ENCODE assay signal across 11 mouse cellular contexts in the genomic region with DNA sequence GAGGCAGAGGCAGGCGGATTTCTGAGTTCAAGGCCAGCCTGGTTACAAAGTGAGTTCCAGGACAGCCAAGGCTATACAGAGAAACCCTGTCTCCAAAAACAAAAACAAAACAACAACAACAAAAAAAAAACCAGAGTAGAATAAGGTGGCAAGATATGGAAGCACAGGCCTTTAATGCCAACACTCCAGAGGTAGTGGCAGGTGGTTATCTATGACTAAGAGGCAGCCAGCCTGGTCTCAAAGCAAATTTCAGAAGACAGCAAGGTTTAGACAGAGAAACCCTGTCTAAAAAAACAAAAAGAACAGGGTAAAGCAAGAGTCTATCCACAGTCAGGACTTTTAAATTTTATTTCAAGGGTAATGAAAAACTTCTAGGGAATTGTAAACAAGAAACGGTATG. TPM values are rescaled to one million over a fixed set of nuclear protein-coding genes. Genes with fewer than 3 reads are reported as not detected.
DNase-seq lines count a peak whose midpoint lies in the region; ATAC-seq and TF ChIP-seq lines count a peak whose summit lies in the region.
"Had no signal": no experiment of that assay in that cellular context is flagged by ENCODE, and none has a peak within 500 bp of the region (broad histone marks: within the 10 kb centered on the region; RNA-seq: fewer than 3 reads in every experiment).

No protein-coding gene starts in this region.

- no peak overlapping the region for H3K4me3 ChIP-seq in heart, embryonic 11.5 days (ENCODE audit: low read depth, low read length)
- H3K4me3 ChIP-seq in stomach, embryonic 14.5 days (ENCODE audit: low read depth, low read length), result peak overlapping the region; percentile 73
- H3K4me3 ChIP-seq in stomach, postnatal 0 days (ENCODE audit: low read depth, low read length), result no peak overlapping the region; the same call in 1 of the 2 replicates
- H3K4me3 ChIP-seq in liver, embryonic 16.5 days (ENCODE audit: low read depth, low read length), result no peak overlapping the region

- no peaks in the 10 kb centered on the region for H3K27me3 ChIP-seq in heart, embryonic 11.5 days (ENCODE audit: control insufficient read depth, insufficient read depth, low read length)
- no peaks in the 10 kb centered on the region for H3K27me3 ChIP-seq in stomach, embryonic 14.5 days (ENCODE audit: control insufficient read depth, insufficient read depth, low read length)
- no peaks in the 10 kb centered on the region for H3K27me3 ChIP-seq in stomach, postnatal 0 days (ENCODE audit: control insufficient read depth, insufficient read depth, low read length)
- H3K27me3 ChIP-seq in liver, embryonic 16.5 days (ENCODE audit: control insufficient read depth, insufficient read depth, low read depth, low read length), result no peaks in the 10 kb centered on the region

- H3K4me2 ChIP-seq in heart, embryonic 11.5 days, result peak overlapping the region; percentile 93; the same call in 1 of the 2 replicates
- 0 out of 2 replicates have a peak overlapping the region, but pooled peaks have one; percentile 84 for H3K4me2 ChIP-seq in stomach, embryonic 14.5 days (replicated peaks; ENCODE audit: low read depth, low read length)
- no peak overlapping the region; the same call in 1 of the 2 replicates for H3K4me2 ChIP-seq in stomach, postnatal 0 days (replicated peaks; ENCODE audit: low read depth)
- H3K4me2 ChIP-seq in liver, embryonic 16.5 days (ENCODE audit: low read depth, low read length), result no peak overlapping the region

- H3K36me3 ChIP-seq in heart, embryonic 11.5 days (ENCODE audit: control insufficient read depth, insufficient read depth, low read length), result peaks cover 9% of the 10 kb centered on the region
- peaks cover 28% of the 10 kb centered on the region for H3K36me3 ChIP-seq in stomach, embryonic 14.5 days (ENCODE audit: control insufficient read depth, insufficient read depth, low read length)
- H3K36me3 ChIP-seq in stomach, postnatal 0 days (ENCODE audit: control insufficient read depth, insufficient read depth, low read length), result peaks cover 17% of the 10 kb centered on the region
- peaks cover 7% of the 10 kb centered on the region for H3K36me3 ChIP-seq in liver, embryonic 16.5 days (ENCODE audit: control insufficient read depth, insufficient read depth)

- peaks cover 7% of the 10 kb centered on the region for H3K4me1 ChIP-seq in heart, embryonic 11.5 days (ENCODE audit: control insufficient read depth, insufficient read depth, low read length)
- H3K4me1 ChIP-seq in stomach, embryonic 14.5 days (ENCODE audit: control insufficient read depth, insufficient read depth, low read length), result peaks cover 13% of the 10 kb centered on the region; the same call in 1 of the 2 replicates
- H3K4me1 ChIP-seq in stomach, postnatal 0 days (replicated peaks; ENCODE audit: control insufficient read depth, insufficient read depth), result no peaks in the 10 kb centered on the region
- H3K4me1 ChIP-seq in liver, embryonic 16.5 days (ENCODE audit: control insufficient read depth, low read depth, low read length), result peaks cover 19% of the 10 kb centered on the region

- intact Hi-C loops in left cerebral cortex, postnatal 4 days (cut with DNase I), result no loop called here

- TF ChIP-seq CTCF in stomach, postnatal 0 days (IDR thresholded peaks at IDR 0.05; ENCODE audit: low read depth), result no peak

- WGBS in heart, embryonic 11.5 days (ENCODE audit: insufficient replicate concordance), result 86% methylated on average over 2 of the region's 2 CpGs
- 64% methylated on average over 2 of the region's 2 CpGs for WGBS in stomach, embryonic 14.5 days
- WGBS in stomach, postnatal 0 days, result 70% methylated on average over 2 of the region's 2 CpGs
- 81% methylated on average over 2 of the region's 2 CpGs for WGBS in liver, embryonic 16.5 days (ENCODE audit: insufficient replicate concordance)

- DNase-seq in heart, adult 11 months, result no peak
- no peak for DNase-seq in stomach, postnatal 0 days (ENCODE audit: low spot score)
- DNase-seq in cerebellum, postnatal 25 days, result no peak
- DNase-seq in left cerebral cortex, postnatal 4 days, result no peak
- DNase-seq: gastrocnemius, postnatal 25 days; kidney, adult 9 months had no signal

- peak overlapping the region; percentile 78; the same call in 1 of the 2 replicates for H3K9ac ChIP-seq in heart, embryonic 11.5 days (ENCODE audit: low read depth, low read length)
- peak overlapping the region; percentile 71; the same call in 1 of the 2 replicates for H3K9ac ChIP-seq in stomach, embryonic 14.5 days (replicated peaks; ENCODE audit: low read depth, low read length)
- no peak overlapping the region for H3K9ac ChIP-seq in stomach, postnatal 0 days (ENCODE audit: low read length)
- H3K9ac ChIP-seq in liver, embryonic 16.5 days (ENCODE audit: low read depth, low read length), result no peak overlapping the region

- TF ChIP-seq EP300 in stomach, postnatal 0 days (optimal IDR thresholded peaks at IDR 0.05), result no peak

- no peaks in the 10 kb centered on the region for H3K9me3 ChIP-seq in heart, embryonic 11.5 days (replicated peaks; ENCODE audit: control insufficient read depth, low read length)
- H3K9me3 ChIP-seq in stomach, embryonic 14.5 days (ENCODE audit: control insufficient read depth, low read depth, low read length), result no peaks in the 10 kb centered on the region
- H3K9me3 ChIP-seq in stomach, postnatal 0 days (ENCODE audit: control insufficient read depth, low read length), result no peaks in the 10 kb centered on the region
- no peaks in the 10 kb centered on the region for H3K9me3 ChIP-seq in liver, embryonic 16.5 days (replicated peaks; ENCODE audit: control insufficient read depth, low read length)

- no peak overlapping the region for H3K27ac ChIP-seq in heart, embryonic 11.5 days (ENCODE audit: low read depth, low read length)
- no peak overlapping the region for H3K27ac ChIP-seq in stomach, embryonic 14.5 days (ENCODE audit: low read length)
- no peak overlapping the region for H3K27ac ChIP-seq in stomach, postnatal 0 days (replicated peaks)
- peak overlapping the region; percentile 29; the same call in 1 of the 2 replicates for H3K27ac ChIP-seq in liver, embryonic 16.5 days (ENCODE audit: low read length)

- ATAC-seq in heart, embryonic 11.5 days (replicated peaks; ENCODE audit: insufficient number of reproducible peaks, low FRiP score, low TSS enrichment), result no peak
- no peak for ATAC-seq in stomach, embryonic 14.5 days (ENCODE audit: insufficient number of reproducible peaks, insufficient read depth, low FRiP score, low read depth)
- no peak for ATAC-seq in stomach, postnatal 0 days (ENCODE audit: low FRiP score, low TSS enrichment)
- no peak for ATAC-seq in liver, embryonic 16.5 days (ENCODE audit: low read depth)
- ATAC-seq in CD4-positive, CD25-positive, alpha-beta regulatory T cell, adult 4 months, result no peak

RNA-seq across cellular contexts. Expression of a gene that starts 1.3 kb away (rescaled TPM):
- 11.1 and 14.6 TPM in 2 replicates for polyA plus RNA-seq in heart, embryonic 11.5 days (2014; fragmentation: Nextera tagmentation; extraction: Ambion mirVana)
- 15.2 and 16.7 TPM in 2 replicates for polyA plus RNA-seq in stomach, embryonic 14.5 days (2014; fragmentation: Nextera tagmentation; extraction: Ambion mirVana)
- polyA plus RNA-seq in stomach, postnatal 0 days (2015; fragmentation: Nextera tagmentation; extraction: Ambion mirVana), result 28.5 and 29.0 TPM in 2 replicates
- polyA plus RNA-seq in liver, embryonic 16.5 days (2015; fragmentation: Nextera tagmentation; extraction: Ambion mirVana), result 13.0 and 14.3 TPM in 2 replicates
- total RNA-seq in left cerebral cortex, postnatal 4 days (2021), result 100 to 1,000 TPM; 115 to 118 TPM
- 10 to 100 TPM; 28.8 to 65.3 TPM for polyA plus RNA-seq in CD4-positive, CD25-positive, alpha-beta regulatory T cell, adult 4 months (2017; shearing (Covaris generic))

RNA-seq across cellular contexts. Expression of a gene that starts 9.5 kb away (rescaled TPM):
- polyA plus RNA-seq in heart, embryonic 11.5 days (2014; fragmentation: Nextera tagmentation; extraction: Ambion mirVana), result 0.70 and 1.1 TPM in 2 replicates
- polyA plus RNA-seq in stomach, embryonic 14.5 days (2014; fragmentation: Nextera tagmentation; extraction: Ambion mirVana), result 12.4 and 13.1 TPM in 2 replicates
- polyA plus RNA-seq in stomach, postnatal 0 days (2015; fragmentation: Nextera tagmentation; extraction: Ambion mirVana), result 30.6 and 39.5 TPM in 2 replicates
- polyA plus RNA-seq in liver, embryonic 16.5 days (2015; fragmentation: Nextera tagmentation; extraction: Ambion mirVana), result 1.5 and 2.4 TPM in 2 replicates
- total RNA-seq in left cerebral cortex, postnatal 4 days (2021), result 1 to 10 TPM; 1.6 to 2.0 TPM
- under 1 TPM in 1 of 2 experiments, not detected in 1; 0.60 TPM for polyA plus RNA-seq in CD4-positive, CD25-positive, alpha-beta regulatory T cell, adult 4 months (2017; shearing (Covaris generic))

RNA-seq across cellular contexts. Expression of a gene that starts 15.6 kb away (rescaled TPM):
- 0.76 and 2.3 TPM in 2 replicates for polyA plus RNA-seq in heart, embryonic 11.5 days (2014; fragmentation: Nextera tagmentation; extraction: Ambion mirVana)
- polyA plus RNA-seq in stomach, embryonic 14.5 days (2014; fragmentation: Nextera tagmentation; extraction: Ambion mirVana), result 2.1 and 2.2 TPM in 2 replicates
- polyA plus RNA-seq in stomach, postnatal 0 days (2015; fragmentation: Nextera tagmentation; extraction: Ambion mirVana), result 5.9 and 6.0 TPM in 2 replicates
- 33.6 and 34.4 TPM in 2 replicates for polyA plus RNA-seq in liver, embryonic 16.5 days (2015; fragmentation: Nextera tagmentation; extraction: Ambion mirVana)
- not detected for total RNA-seq in left cerebral cortex, postnatal 4 days (2021)
- polyA plus RNA-seq in CD4-positive, CD25-positive, alpha-beta regulatory T cell, adult 4 months (2017; shearing (Covaris generic)), result 1 to 10 TPM in 1 of 2 experiments, under 1 TPM in 1; 0.69 to 1.0 TPM
- total RNA-seq: left cerebral cortex, postnatal 14 days had no signal

RNA-seq across cellular contexts. Expression of a gene that starts 34.5 kb away (rescaled TPM):
- 25.0 and 25.4 TPM in 2 replicates for polyA plus RNA-seq in heart, embryonic 11.5 days (2014; fragmentation: Nextera tagmentation; extraction: Ambion mirVana)
- polyA plus RNA-seq in stomach, embryonic 14.5 days (2014; fragmentation: Nextera tagmentation; extraction: Ambion mirVana), result 42.6 and 48.5 TPM in 2 replicates
- polyA plus RNA-seq in stomach, postnatal 0 days (2015; fragmentation: Nextera tagmentation; extraction: Ambion mirVana), result 11.9 and 15.5 TPM in 2 replicates
- 6.2 and 6.8 TPM in 2 replicates for polyA plus RNA-seq in liver, embryonic 16.5 days (2015; fragmentation: Nextera tagmentation; extraction: Ambion mirVana)
- total RNA-seq in left cerebral cortex, postnatal 4 days (2021), result 10 to 100 TPM in 1 of 2 experiments, 1 to 10 TPM in 1; 8.5 to 11.4 TPM
- 1 to 10 TPM; 1.1 to 2.3 TPM for polyA plus RNA-seq in CD4-positive, CD25-positive, alpha-beta regulatory T cell, adult 4 months (2017; shearing (Covaris generic))

Comparison
In these comparisons a context has a peak if more than half of its experiments do, and no peak if none do; other contexts are left out.
1. H3K4me2 ChIP-seq: peak in heart, embryonic 11.5 days (single experiment) and stomach, embryonic 14.5 days (single experiment); none in stomach, postnatal 0 days (single experiment) and liver, embryonic 16.5 days (single experiment).
2. H3K9ac ChIP-seq: peak in heart, embryonic 11.5 days (single experiment) and stomach, embryonic 14.5 days (single experiment); none in stomach, postnatal 0 days (single experiment) and liver, embryonic 16.5 days (single experiment).